Mouse (Mus musculus): ENCODE measurements around the gene Psme1.

DNA sequence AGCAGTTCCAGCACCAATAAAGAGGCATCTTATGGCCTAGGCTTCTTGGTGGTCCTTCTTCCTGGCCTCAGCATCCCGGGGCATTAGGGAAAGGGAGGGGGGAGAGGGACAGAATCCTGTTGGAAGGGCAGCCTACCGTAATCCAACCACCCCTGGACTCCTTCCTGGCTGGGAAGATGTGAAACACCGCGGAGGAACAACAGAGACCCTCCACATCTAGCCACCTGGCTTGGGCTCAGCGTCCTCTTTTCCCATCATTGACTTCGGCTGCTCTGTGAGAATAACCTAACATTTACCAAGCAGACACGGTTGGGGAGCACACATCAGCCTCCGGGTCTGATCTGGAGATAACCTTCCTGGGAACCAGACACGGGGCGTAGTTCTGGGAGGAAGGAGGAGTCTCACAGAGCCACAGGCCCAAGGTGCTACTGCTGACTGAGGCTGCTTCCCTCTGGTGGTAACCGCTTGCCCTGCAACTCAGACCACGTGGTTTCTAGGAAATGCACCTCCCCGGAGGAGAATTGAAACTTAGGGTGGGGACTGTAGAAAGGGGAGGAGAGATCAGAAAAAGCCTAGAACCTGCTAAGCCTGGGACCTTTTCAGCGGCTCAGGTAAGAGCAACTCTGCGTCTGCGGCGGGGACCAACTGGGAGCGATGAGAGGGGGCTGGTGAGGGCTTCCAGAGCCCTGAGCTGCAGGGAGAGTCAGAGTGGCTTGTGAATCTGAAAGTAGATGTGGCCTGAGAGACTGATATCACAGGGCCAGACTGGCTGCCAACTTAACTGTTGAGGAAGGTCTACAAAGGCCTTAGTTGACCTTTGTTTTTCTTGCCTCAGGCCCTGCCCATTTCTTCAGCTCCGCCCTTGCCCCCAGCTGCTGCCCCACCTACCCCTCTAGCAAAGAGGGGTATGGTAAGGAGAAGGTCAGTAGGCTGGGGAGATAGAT lies 26.0 kb downstream of the Psme1 start:
- no peak for TF ChIP-seq TAL1 (IDR thresholded peaks at IDR 0.05; ENCODE audit: low read length)
- TF ChIP-seq GATA1 (IDR thresholded peaks at IDR 0.05; ENCODE audit: low read length) = peak; percentile 98

Data from erythroblast, embryonic 14.5 days (primary cell).